ENCODE assay signal across 1 mouse cellular context in genomic region chr2:25258887-25259286, GRCm38 (mm10).
A peak's percentile ranks its signal among the peaks of the same experiment; 100 is the strongest.
TF ChIP-seq lines count a peak whose summit lies in the region.

No protein-coding gene starts in this region.

TF ChIP-seq in ES-E14, 5 proteins besides CTCF, POLR2A, EP300 and RAD21:
- TF ChIP-seq ZC3H11A (IDR thresholded peaks at IDR 0.05; ENCODE audit: borderline replicate concordance, low read depth, low read length) (peak; percentile 39; the same call in 1 of the 2 replicates), ZNF384 (IDR thresholded peaks at IDR 0.05; ENCODE audit: low read depth, low read length) (no peak)
